Mouse (Mus musculus): ENCODE results near the gene Tmem270.

DNA sequence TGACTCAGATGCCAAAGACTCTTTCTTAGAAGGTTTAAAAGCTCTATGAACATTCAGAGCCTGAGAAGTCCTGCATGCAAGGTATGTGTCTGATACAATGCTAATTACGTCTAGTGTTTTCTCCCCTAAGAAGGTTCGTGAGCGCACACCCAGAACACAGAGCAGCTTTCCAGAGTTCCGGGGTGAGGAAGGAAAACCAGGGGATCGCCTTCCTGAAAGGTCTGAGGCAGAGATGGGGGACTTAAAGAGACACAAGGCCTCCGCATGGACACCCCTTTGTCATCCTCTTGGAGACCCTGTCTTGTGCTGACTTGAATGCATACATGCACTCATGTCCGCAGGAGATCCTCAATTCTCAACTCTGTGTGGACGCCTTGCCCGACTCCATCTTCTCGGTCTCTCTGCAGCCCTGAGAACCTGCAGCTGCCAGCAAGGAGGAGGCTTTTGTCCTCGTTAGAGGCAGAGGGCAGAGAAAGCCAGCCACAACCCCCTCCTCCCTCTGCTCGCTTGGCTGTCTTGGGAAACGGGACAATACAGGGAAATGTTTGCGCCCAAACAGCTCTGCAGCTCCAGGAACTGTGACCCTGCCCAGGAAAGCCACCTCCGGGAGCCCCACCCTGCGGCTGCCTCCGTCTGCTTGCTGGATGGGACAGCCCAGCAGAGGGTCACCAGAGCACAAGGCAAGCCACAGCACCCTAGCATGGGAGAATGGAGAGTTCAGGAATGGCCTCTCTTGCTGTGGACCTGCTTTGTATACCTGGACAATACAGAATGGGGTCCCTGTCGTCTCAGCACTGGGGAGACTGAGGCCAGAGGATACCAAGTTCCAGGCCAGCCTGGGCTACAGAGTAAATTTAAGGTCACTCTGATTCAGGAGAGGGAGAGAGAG is 18.8 kb downstream of the Tmem270 start:
- TF ChIP-seq CTCF (IDR thresholded peaks at IDR 0.05) (peak; percentile 31), POLR2A (IDR thresholded peaks at IDR 0.05; ENCODE audit: insufficient read depth, low read depth, low read length) (peak; percentile 81)

Measured in heart, adult 2 months (tissue).